Mouse (Mus musculus) skeletal muscle tissue, adult 2 months (tissue): Measurements from ENCODE around the gene Six5.

Experiments used
- DNase-seq: peaks from one replicate; pipeline ENCODE4 v3.0.0-alpha.2; 2012; ENCODE audit warnings: low read depth, low spot score

The Six5 gene

GRCm38 (mm10) chr7:19096421-19096976 is 2.1 kb downstream of the Six5 start:
- DNase-seq: no peak

GRCm38 (mm10) chr7:19097217-19097616 is 2.8 kb downstream of the Six5 start:
- no peak for DNase-seq

- DNase-seq: no peak
Measured at GRCm38 (mm10) chr7:19097863-19098262, 3.5 kb downstream of the Six5 start.

- DNase-seq: no peak
Measured at GRCm38 (mm10) chr7:19098811-19099210, 4.4 kb downstream of the Six5 start.

GRCm38 (mm10) chr7:19100290-19100689 is 5.9 kb downstream of the Six5 start:
- DNase-seq: no peak

- DNase-seq: no peak
Measured at GRCm38 (mm10) chr7:19103741-19104140, 9.3 kb downstream of the Six5 start.

GRCm38 (mm10) chr7:19104486-19104885 is 10.1 kb downstream of the Six5 start:
- no peak for DNase-seq

GRCm38 (mm10) chr7:19107436-19107835 is 13.0 kb downstream of the Six5 start:
- DNase-seq: no peak

GRCm38 (mm10) chr7:19109565-19109964 is 15.2 kb downstream of the Six5 start:
- DNase-seq: no peak

- no peak for DNase-seq
Measured at GRCm38 (mm10) chr7:19118028-19118771, 23.8 kb downstream of the Six5 start, which contains the start of gene Gm4969. Gene Gm4969, minus strand, starts transcription at chr7:19118368.

GRCm38 (mm10) chr7:19119083-19119482 is 24.7 kb downstream of the Six5 start:
- DNase-seq: no peak

- DNase-seq: peak; percentile 94
Measured at GRCm38 (mm10) chr7:19119631-19120429, 25.4 kb downstream of the Six5 start, which contains the start of gene Fbxo46. Gene Fbxo46, plus strand, starts transcription at chr7:19119859.

- DNase-seq: no peak
Measured at GRCm38 (mm10) chr7:19121686-19122085, 27.3 kb downstream of the Six5 start.

GRCm38 (mm10) chr7:19124713-19125112 is 30.3 kb downstream of the Six5 start:
- DNase-seq: no peak

- DNase-seq: no peak
Measured at GRCm38 (mm10) chr7:19127744-19128143, 33.4 kb downstream of the Six5 start.

- no peak for DNase-seq
Measured at GRCm38 (mm10) chr7:19129396-19129795, 35.0 kb downstream of the Six5 start.

- no peak for DNase-seq
Measured at GRCm38 (mm10) chr7:19130657-19131056, 36.3 kb downstream of the Six5 start.

GRCm38 (mm10) chr7:19131324-19131848 is 37.0 kb downstream of the Six5 start:
- DNase-seq: peak; percentile 98

- DNase-seq: no peak
Measured at GRCm38 (mm10) chr7:19136168-19136567, 41.8 kb downstream of the Six5 start.

- DNase-seq: no peak
Measured at GRCm38 (mm10) chr7:19136673-19137334, 42.4 kb downstream of the Six5 start.

GRCm38 (mm10) chr7:19137380-19137779 is 43.0 kb downstream of the Six5 start:
- DNase-seq: no peak

GRCm38 (mm10) chr7:19146793-19147192 is 52.4 kb downstream of the Six5 start:
- DNase-seq: no peak
